Mouse (Mus musculus) forebrain, embryonic 12.5 days (tissue): ENCODE measurements around the gene Cav2. TPM values are rescaled to one million over a fixed set of nuclear protein-coding genes. Genes with fewer than 3 reads are reported as not detected.

ENCODE experiments used
- ATAC-seq: fragments of 200-750 bp; cut with Nextera tagmentation; 2 replicates; pipeline ENCODE4 v1.8.0; 2017; ENCODE audit warnings: moderate TSS enrichment; ENCODE audit not compliant: low FRiP score
- H3K27ac ChIP-seq: fragments of 300-500 bp; sonication (generic); 2 replicates; pipeline ENCODE4 v1.5.1; 2016; ENCODE audit warnings: mild to moderate bottlenecking
- H3K27me3 ChIP-seq: fragments of 300-500 bp; sonication (generic); 2 replicates; pipeline ENCODE4 v1.6.1; 2016; ENCODE audit warnings: mild to moderate bottlenecking
- H3K36me3 ChIP-seq: fragments of 300-500 bp; sonication (generic); replicated peaks from 2 replicates; pipeline ENCODE4 v1.6.1; 2016; ENCODE audit warnings: mild to moderate bottlenecking
- H3K4me1 ChIP-seq: fragments of 300-500 bp; sonication (generic); 2 replicates; pipeline ENCODE4 v1.6.1; 2016
- H3K4me2 ChIP-seq: fragments of 300-500 bp; sonication (generic); 2 replicates; pipeline ENCODE4 v1.6.1; 2016; ENCODE audit warnings: mild to moderate bottlenecking, moderate library complexity
- H3K4me3 ChIP-seq: fragments of 300-500 bp; sonication (generic); replicated peaks from 2 replicates; pipeline ENCODE4 v1.5.1; 2016; ENCODE audit warnings: mild to moderate bottlenecking
- H3K9ac ChIP-seq: fragments of 300-500 bp; sonication (generic); 2 replicates; pipeline ENCODE4 v1.6.1; 2016; ENCODE audit warnings: mild to moderate bottlenecking
- H3K9me3 ChIP-seq: fragments of 300-500 bp; sonication (generic); 2 replicates; pipeline ENCODE4 v1.6.1; 2016
- WGBS: fragments of 180-500 bp; shearing (Covaris S2); methylation state at CpG from one replicate; pipeline ENCODE4 v1.1.7; 2016; 5-methylcytosine and 5-hydroxymethylcytosine counted together
- polyA plus RNA-seq: library from polyadenylated mRNA; unstranded; fragments of >200 nt; fragmentation: Nextera tagmentation; extraction: Ambion mirVana; gene quantifications from 2 replicates; pipeline ENCODE4 v1.2.1, GENCODE M21; 2016

Gene Cav2
- polyA plus RNA-seq, 1 experiment from 2014 or later = 6.2 TPM

DNA sequence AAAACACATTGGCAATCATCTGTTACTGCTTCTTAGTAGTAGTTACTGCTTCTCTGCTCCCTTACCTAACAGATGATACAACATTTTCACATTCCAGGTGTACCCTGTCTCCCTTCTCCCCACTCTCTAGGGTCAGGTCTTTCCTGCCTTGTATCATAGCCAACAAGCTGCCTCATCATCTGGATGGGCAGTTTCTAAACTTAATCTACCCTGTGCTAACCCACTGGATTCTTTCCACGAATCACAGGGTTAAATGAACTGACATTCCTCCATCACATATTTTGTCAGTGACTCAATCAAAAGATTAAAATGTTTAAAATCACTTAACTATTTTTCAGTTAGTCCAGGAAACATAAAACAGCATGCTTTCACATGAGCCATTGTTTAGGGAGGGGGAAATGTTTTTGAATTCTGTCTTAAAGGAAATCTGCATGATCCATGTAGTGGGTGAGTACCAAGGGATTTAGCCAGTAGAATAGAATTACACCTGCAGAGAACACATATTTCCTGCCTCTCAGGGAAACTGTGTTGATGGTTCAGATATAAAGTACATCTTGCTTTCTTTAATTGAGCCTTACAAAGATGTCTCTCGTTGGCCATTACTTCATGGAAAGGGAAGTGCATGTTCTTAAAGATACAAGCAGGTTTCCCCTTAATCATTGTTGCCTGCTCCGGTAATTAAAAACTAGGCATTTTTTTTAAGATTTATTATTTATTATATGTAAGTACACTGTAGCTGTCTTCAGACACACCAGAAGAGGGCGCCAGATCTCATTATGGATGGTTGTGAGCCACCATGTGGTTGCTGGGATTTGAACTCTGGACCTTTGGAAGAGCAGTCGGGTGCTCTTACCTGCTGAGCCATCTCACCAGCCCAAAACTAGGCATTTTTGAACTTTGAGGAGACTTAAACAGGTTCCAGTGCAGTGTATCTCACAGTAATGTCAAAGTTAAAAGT lies 34.0 kb downstream of the Cav2 start:
- no peaks in the 10 kb centered on the region for H3K9me3 ChIP-seq
- no peak overlapping the region for H3K27ac ChIP-seq
- no peak overlapping the region for H3K4me3 ChIP-seq
- ATAC-seq = no peak
- H3K36me3 ChIP-seq = no peaks in the 10 kb centered on the region
- 0 out of 2 replicates have a peak, but pooled peaks cover 7% of the 10 kb centered on the region for H3K27me3 ChIP-seq
- no peak overlapping the region for H3K4me2 ChIP-seq
- H3K9ac ChIP-seq = no peak overlapping the region
- peaks cover 5% of the 10 kb centered on the region; the same call in 1 of the 2 replicates for H3K4me1 ChIP-seq
- WGBS = 85% methylated on average over 5 of the region's 5 CpGs

DNA sequence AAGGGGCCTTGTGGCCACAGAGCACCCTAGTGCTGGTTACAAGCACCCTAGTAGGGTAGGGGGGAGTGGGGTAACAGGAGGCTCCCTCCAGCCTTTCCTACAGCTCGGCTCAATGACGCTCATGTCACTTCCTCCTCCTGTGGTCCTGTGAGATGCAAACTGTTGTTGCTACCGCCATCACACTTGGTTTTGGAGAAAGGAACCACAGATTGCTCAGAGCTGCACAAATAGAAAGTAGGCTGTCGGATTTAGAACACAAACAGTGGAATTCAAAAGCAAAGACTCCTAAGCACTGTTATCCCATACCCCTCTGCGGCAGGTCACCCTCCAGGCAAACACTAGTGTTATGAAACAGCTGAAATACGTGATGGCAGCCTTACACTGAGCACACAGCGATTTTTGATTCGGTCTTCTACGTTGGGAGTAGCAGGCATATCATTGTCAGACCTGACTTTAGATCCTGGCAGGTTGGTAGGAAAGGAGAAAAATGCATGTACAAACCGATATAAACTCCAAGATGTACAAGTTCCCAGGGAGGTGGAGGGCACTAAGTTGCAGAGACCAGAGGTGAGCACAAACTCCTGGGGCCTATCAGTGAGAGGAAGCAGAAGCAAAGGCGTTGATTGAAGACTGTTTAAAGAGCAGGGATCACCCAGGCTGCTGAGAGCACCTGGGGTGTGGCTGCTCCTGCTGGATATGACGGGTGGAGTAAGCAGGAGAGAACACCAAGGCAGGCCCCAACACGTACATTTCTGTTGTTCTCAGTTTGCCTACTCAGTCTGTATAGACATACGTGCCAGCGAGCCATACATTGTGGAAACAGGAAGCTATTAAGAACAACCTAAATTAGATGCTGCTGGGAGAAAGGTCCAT lies 35.5 kb downstream of the Cav2 start:
- no peak overlapping the region for H3K27ac ChIP-seq
- WGBS = 69% methylated on average over 15 of the region's 15 CpGs
- H3K4me1 ChIP-seq = peaks cover 5% of the 10 kb centered on the region; the same call in 1 of the 2 replicates
- no peak overlapping the region for H3K4me2 ChIP-seq
- no peak overlapping the region for H3K4me3 ChIP-seq
- H3K27me3 ChIP-seq = 0 out of 2 replicates have a peak, but pooled peaks cover 7% of the 10 kb centered on the region
- H3K9ac ChIP-seq = no peak overlapping the region
- ATAC-seq = 0 out of 2 replicates have a peak, but pooled peaks have one; percentile 14
- no peaks in the 10 kb centered on the region for H3K36me3 ChIP-seq
- no peaks in the 10 kb centered on the region for H3K9me3 ChIP-seq

DNA sequence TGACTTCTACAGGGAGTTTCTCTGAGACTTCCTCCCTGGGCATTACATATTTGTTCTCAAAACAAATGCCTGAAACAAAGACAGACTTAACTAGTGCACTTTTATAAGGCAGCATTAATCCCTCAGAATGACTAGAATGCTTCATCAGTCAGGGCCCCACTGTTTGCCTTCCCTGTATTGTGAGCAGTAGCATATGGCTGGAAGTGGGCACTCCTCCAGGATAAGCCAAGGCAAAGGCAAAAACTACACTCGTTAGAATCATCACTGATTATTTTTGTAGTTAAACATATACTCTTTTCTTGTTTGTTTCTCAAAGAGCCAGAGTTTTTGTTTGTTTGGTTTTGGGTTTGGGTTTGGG lies 36.2 kb downstream of the Cav2 start:
- Histone ChIP-seq H3K9ac (no peak overlapping the region), H3K36me3 (no peaks in the 10 kb centered on the region), H3K27me3 (0 out of 2 replicates have a peak, but pooled peaks cover 7% of the 10 kb centered on the region), H3K9me3 (no peaks in the 10 kb centered on the region), H3K4me3 (no peak overlapping the region), H3K4me2 (no peak overlapping the region), H3K4me1 (peaks cover 5% of the 10 kb centered on the region; the same call in 1 of the 2 replicates), H3K27ac (no peak overlapping the region)
- WGBS = 24% methylated on average over 1 of the region's 1 CpGs
- no peak for ATAC-seq

GRCm38 (mm10) chr6:17317944-17318343 lies 37.0 kb downstream of the Cav2 start:
- H3K36me3 ChIP-seq = no peaks in the 10 kb centered on the region
- no peak overlapping the region for H3K9ac ChIP-seq
- H3K27me3 ChIP-seq = 0 out of 2 replicates have a peak, but pooled peaks cover 7% of the 10 kb centered on the region
- H3K27ac ChIP-seq = no peak overlapping the region
- no peak for ATAC-seq
- H3K4me1 ChIP-seq = peaks cover 5% of the 10 kb centered on the region; the same call in 1 of the 2 replicates
- WGBS = 56% methylated on average over 1 of the region's 1 CpGs
- no peaks in the 10 kb centered on the region for H3K9me3 ChIP-seq
- no peak overlapping the region for H3K4me3 ChIP-seq
- no peak overlapping the region for H3K4me2 ChIP-seq

DNA sequence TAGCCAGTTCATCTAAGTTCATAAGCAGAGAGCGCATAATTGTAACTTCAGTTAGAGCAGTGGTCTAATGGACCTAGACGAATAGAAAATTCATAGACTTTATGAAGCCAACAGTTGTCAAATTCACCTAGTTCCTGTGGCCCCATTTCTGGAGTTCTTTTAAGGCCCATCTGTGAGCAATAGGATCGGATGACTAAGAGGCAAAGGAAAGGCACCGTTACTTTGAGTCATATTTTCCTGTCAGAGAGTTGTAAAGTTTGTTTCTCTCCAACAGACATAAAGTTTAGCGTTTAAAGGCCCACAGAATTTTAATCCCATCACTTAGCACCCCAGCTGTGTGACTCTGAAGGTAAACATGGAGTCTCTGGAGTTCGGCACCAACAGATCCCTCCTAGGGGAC lies 41.0 kb downstream of the Cav2 start:
- Histone ChIP-seq H3K9me3 (no peaks in the 10 kb centered on the region), H3K27ac (no peak overlapping the region), H3K36me3 (no peaks in the 10 kb centered on the region), H3K4me2 (no peak overlapping the region), H3K4me1 (0 out of 2 replicates have a peak, but pooled peaks cover 2% of the 10 kb centered on the region), H3K4me3 (no peak overlapping the region), H3K27me3 (no peaks in the 10 kb centered on the region), H3K9ac (no peak overlapping the region)
- no peak for ATAC-seq
- 82% methylated on average over 6 of the region's 6 CpGs for WGBS

- Histone ChIP-seq H3K36me3 (no peaks in the 10 kb centered on the region), H3K9ac (no peak overlapping the region), H3K4me2 (no peak overlapping the region), H3K27me3 (no peaks in the 10 kb centered on the region), H3K4me1 (no peaks in the 10 kb centered on the region; the same call in 1 of the 2 replicates), H3K9me3 (no peaks in the 10 kb centered on the region), H3K27ac (no peak overlapping the region), H3K4me3 (no peak overlapping the region)
- 66% methylated on average over 11 of the region's 11 CpGs for WGBS
- ATAC-seq = no peak
Measured at GRCm38 (mm10) chr6:17327216-17327615, 46.2 kb downstream of the Cav2 start.

GRCm38 (mm10) chr6:17329801-17330200 lies 48.8 kb downstream of the Cav2 start:
- no peak overlapping the region for H3K27ac ChIP-seq
- no peaks in the 10 kb centered on the region for H3K9me3 ChIP-seq
- no peak overlapping the region for H3K9ac ChIP-seq
- no peaks in the 10 kb centered on the region for H3K27me3 ChIP-seq
- ATAC-seq = no peak
- H3K4me2 ChIP-seq = no peak overlapping the region
- H3K4me3 ChIP-seq = no peak overlapping the region
- no peaks in the 10 kb centered on the region for H3K36me3 ChIP-seq
- H3K4me1 ChIP-seq = no peaks in the 10 kb centered on the region; the same call in 1 of the 2 replicates
- 80% methylated on average over 3 of the region's 3 CpGs for WGBS

GRCm38 (mm10) chr6:17337724-17338123 lies 56.7 kb downstream of the Cav2 start:
- Histone ChIP-seq H3K27ac (no peak overlapping the region), H3K36me3 (no peaks in the 10 kb centered on the region), H3K4me2 (no peak overlapping the region), H3K4me1 (no peaks in the 10 kb centered on the region), H3K9ac (no peak overlapping the region), H3K9me3 (no peaks in the 10 kb centered on the region), H3K4me3 (no peak overlapping the region), H3K27me3 (no peaks in the 10 kb centered on the region)
- WGBS = 84% methylated on average over 2 of the region's 2 CpGs
- no peak for ATAC-seq

Other genes starting within 250 kb of the Cav2 start
- gene Tes, start 216.0 kb upstream of the Cav2 start, polyA plus RNA-seq = 26.5 and 28.8 TPM in 2 replicates
- gene Cav1, start 25.1 kb downstream of the Cav2 start, polyA plus RNA-seq = 10.6 and 13.5 TPM in 2 replicates
- 0.77 and 1.00 TPM in 2 replicates for gene Met, start 182.6 kb downstream of the Cav2 start, polyA plus RNA-seq